Mouse (Mus musculus): ENCODE data around the gene Adh1. TPM values are rescaled to one million over a fixed set of nuclear protein-coding genes. Genes with fewer than 3 reads are reported as not detected.

The Adh1 gene
- total RNA-seq, 2 experiments from 2014 or later, result 37.4 to 44.9 TPM

- DNase-seq, result no peak
- intact Hi-C loops (cut with DNase I), result no loop called here
Observed at GRCm38 (mm10) chr3:138239461-138239860, 21.3 kb upstream of the Adh1 start.

GRCm38 (mm10) chr3:138240411-138240810, 20.4 kb upstream of the Adh1 start:
- DNase-seq, result no peak
- intact Hi-C loops (cut with DNase I), result no loop called here

- intact Hi-C loops (cut with DNase I), result no loop called here
- DNase-seq, result no peak
Observed at GRCm38 (mm10) chr3:138240942-138241341, 19.8 kb upstream of the Adh1 start.

GRCm38 (mm10) chr3:138241371-138241770, 19.4 kb upstream of the Adh1 start:
- intact Hi-C loops (cut with DNase I), result no loop called here
- no peak for DNase-seq

GRCm38 (mm10) chr3:138242021-138242726, 18.6 kb upstream of the Adh1 start:
- intact Hi-C loops (cut with DNase I), result no loop called here
- no peak for DNase-seq

- intact Hi-C loops (cut with DNase I), result no loop called here
- no peak for DNase-seq
Observed at GRCm38 (mm10) chr3:138242933-138243332, 17.9 kb upstream of the Adh1 start.

- intact Hi-C loops (cut with DNase I), result no loop called here
Observed at GRCm38 (mm10) chr3:138244338-138244874, 16.4 kb upstream of the Adh1 start.

GRCm38 (mm10) chr3:138246511-138247020, 14.2 kb upstream of the Adh1 start:
- intact Hi-C loops (cut with DNase I), result no loop called here
- no peak for DNase-seq

More at GRCm38 (mm10) chr3:138244338-138244874, 16.4 kb upstream of the Adh1 start:
- no peak for DNase-seq

- DNase-seq, result no peak
- intact Hi-C loops (cut with DNase I), result no loop called here
Observed at GRCm38 (mm10) chr3:138247241-138247640, 13.6 kb upstream of the Adh1 start.

GRCm38 (mm10) chr3:138248011-138248410, 12.8 kb upstream of the Adh1 start:
- intact Hi-C loops (cut with DNase I), result no loop called here
- DNase-seq, result peak in 1 of 2 experiments; percentile 38

GRCm38 (mm10) chr3:138248746-138249145, 12.0 kb upstream of the Adh1 start:
- DNase-seq, result peak; percentile 44 to 57
- intact Hi-C loops (cut with DNase I), result no loop called here

- DNase-seq, result no peak
- intact Hi-C loops (cut with DNase I), result no loop called here
Observed at GRCm38 (mm10) chr3:138251156-138251555, 9.6 kb upstream of the Adh1 start.

GRCm38 (mm10) chr3:138254205-138254604, 6.6 kb upstream of the Adh1 start:
- DNase-seq, result no peak
- intact Hi-C loops (cut with DNase I), result no loop called here

GRCm38 (mm10) chr3:138255366-138255765, 5.4 kb upstream of the Adh1 start:
- no peak for DNase-seq

GRCm38 (mm10) chr3:138255780-138256550, 4.8 kb upstream of the Adh1 start:
- intact Hi-C loops (cut with DNase I), result no loop called here
- DNase-seq, result no peak

More at GRCm38 (mm10) chr3:138255366-138255765, 5.4 kb upstream of the Adh1 start:
- intact Hi-C loops (cut with DNase I), result no loop called here

GRCm38 (mm10) chr3:138262568-138262967, 1.8 kb downstream of the Adh1 start:
- no peak for DNase-seq
- intact Hi-C loops (cut with DNase I), result no loop called here

- intact Hi-C loops (cut with DNase I), result no loop called here
- DNase-seq, result no peak
Observed at GRCm38 (mm10) chr3:138263154-138263930, 2.6 kb downstream of the Adh1 start.

- intact Hi-C loops (cut with DNase I), result no loop called here
- DNase-seq, result no peak
Observed at GRCm38 (mm10) chr3:138264648-138265047, 3.9 kb downstream of the Adh1 start.

- intact Hi-C loops (cut with DNase I), result no loop called here
- DNase-seq, result no peak
Observed at GRCm38 (mm10) chr3:138270507-138270906, 9.7 kb downstream of the Adh1 start.

- intact Hi-C loops (cut with DNase I), result no loop called here
- DNase-seq, result no peak
Observed at GRCm38 (mm10) chr3:138271297-138271696, 10.5 kb downstream of the Adh1 start.

- intact Hi-C loops (cut with DNase I), result no loop called here
- no peak for DNase-seq
Observed at GRCm38 (mm10) chr3:138273080-138273479, 12.3 kb downstream of the Adh1 start.

All from gastrocnemius, postnatal 36 days (tissue).